Mouse (Mus musculus): ENCODE results near the gene Phf1.
"Not testable (repeated sequence)": the region's sequence is repeated elsewhere in the genome, so short reads cannot be mapped to it uniquely, and the experiment has no call there.

Gene Phf1

GRCm38 (mm10) chr17:26977354-26977753 lies 44.5 kb downstream of the Phf1 start:
- not testable (repeated sequence) for DNase-seq (ENCODE audit: low spot score in 2 of 2)

DNA sequence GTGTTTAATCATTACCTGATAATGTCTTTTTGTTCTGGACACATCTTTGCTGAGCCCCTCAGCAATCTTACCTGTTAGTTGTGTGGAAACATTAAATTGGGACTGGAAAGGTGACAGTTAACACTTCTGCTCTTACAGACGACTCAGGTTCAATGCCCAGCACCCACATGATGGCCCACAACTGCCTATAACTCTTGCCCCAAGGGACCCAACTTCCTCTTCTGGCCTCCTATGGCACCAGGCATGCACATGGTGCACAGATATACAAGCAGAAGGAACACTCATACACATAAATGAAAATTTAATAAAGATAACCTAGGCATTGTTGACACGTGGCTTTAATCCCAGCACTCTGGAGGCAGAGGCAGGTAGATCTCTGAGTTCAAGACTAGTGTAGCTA lies 46.6 kb downstream of the Phf1 start:
- peak in 1 of 2 experiments; percentile 66 for DNase-seq (ENCODE audit: low spot score in 2 of 2)

GRCm38 (mm10) chr17:26981050-26981449 lies 48.2 kb downstream of the Phf1 start:
- DNase-seq (ENCODE audit: low spot score in 2 of 2): no peak

DNA sequence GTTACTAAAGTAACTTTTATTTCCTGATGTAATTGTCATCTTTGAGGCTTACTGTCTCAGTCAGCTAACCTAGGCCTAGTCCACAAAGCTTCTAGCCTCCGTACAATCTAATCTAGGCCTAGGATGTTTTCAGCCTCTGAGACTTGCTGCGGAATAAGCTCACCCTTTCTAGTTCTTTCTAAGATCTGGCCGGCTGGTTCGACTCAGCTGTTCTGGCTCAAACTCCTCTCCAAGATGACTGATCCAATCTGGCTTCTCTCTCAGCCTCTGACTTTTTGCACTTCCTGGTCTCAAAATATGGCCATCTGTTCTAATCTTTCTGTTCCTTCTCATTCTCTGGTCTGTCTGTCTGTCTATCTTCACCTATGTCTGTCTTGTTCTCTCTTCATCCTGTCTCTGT lies 50.5 kb downstream of the Phf1 start:
- no peak for DNase-seq (ENCODE audit: low spot score in 2 of 2)

DNA sequence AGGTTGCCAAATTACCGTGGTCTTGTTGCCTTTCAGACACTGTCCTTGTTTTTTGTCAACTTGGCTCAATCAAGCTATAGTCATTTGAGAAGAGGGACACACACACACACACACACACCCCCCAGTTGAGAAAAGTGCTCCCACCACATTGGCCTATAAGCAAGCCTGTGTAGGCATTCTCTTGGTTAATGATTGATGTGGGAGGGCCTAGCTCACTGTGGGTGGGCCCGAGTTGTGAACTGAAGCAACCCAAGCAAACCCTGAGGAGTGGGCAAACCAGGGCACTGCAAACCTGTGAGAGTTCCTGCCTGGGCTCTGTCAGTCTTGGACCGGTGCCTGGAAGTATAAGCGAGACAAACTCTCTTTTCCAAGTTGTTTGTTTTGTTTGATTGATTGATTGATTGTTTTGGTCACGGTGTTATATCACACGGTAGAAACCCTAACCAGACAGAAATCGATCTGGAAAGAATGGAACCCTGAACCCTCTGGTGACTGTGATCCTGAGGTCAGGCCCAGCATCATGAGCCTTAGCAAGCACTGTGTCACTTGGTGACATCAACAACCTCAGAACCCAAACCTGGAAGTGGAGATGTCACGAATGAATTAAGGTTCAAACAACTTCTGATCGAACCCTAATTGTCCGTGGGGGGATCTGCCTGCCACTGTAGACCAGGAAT lies 52.8 kb downstream of the Phf1 start:
- no peak for DNase-seq (ENCODE audit: low spot score in 2 of 2)

Data from spleen, postnatal 10 days (tissue).